Mouse (Mus musculus): ENCODE data around the gene St6gal1. TPM values are rescaled to one million over a fixed set of nuclear protein-coding genes. Genes with fewer than 3 reads are reported as not detected.

Gene St6gal1
- polyA plus RNA-seq, 2 experiments = 10.5 to 10.6 TPM

- Histone ChIP-seq H3K4me1 (replicated peaks; ENCODE audit: control insufficient read depth in 2 of 2, insufficient read depth in 2 of 2, low read length in 1 of 2) (peaks cover 0 to 3% of the 10 kb centered on the region in 2 experiments; a peak in 2 of 4 replicates), H3K36me3 (replicated peaks; ENCODE audit: control insufficient read depth, insufficient read depth, low read depth) (no peaks in the 10 kb centered on the region), H3K27me3 (ENCODE audit: control insufficient read depth, insufficient read depth, low read length) (no peaks in the 10 kb centered on the region), H3K27ac (no peak overlapping the region), H3K9me3 (ENCODE audit: control insufficient read depth, low read length) (no peaks in the 10 kb centered on the region), H3K4me2 (ENCODE audit: low read depth) (peak overlapping the region; percentile 8; the same call in 1 of the 2 replicates), H3K9ac (replicated peaks) (no peak overlapping the region), H3K4me3 (ENCODE audit: insufficient read depth in 1 of 2, low read depth in 2 of 2, low read length in 2 of 2) (no peak overlapping the region)
- no peak for TF ChIP-seq EP300 (IDR thresholded peaks at IDR 0.05; ENCODE audit: low read depth)
- TF ChIP-seq CTCF (IDR thresholded peaks at IDR 0.05; ENCODE audit: low read depth) = no peak
- DNase-seq (ENCODE audit: low read depth in 3 of 3, low spot score in 3 of 3) = no peak
- ATAC-seq (ENCODE audit: insufficient read depth) = no peak
- 63% methylated on average over 6 of the region's 6 CpGs for WGBS (ENCODE audit: insufficient replicate concordance)
These were observed 70.2 kb downstream of the St6gal1 start for GRCm38 (mm10) chr16:23294747-23295146.

- no peak overlapping the region for H3K4me2 ChIP-seq (ENCODE audit: low read depth)
- no peaks in the 10 kb centered on the region; a peak in 1 of 4 replicates for H3K4me1 ChIP-seq (replicated peaks; ENCODE audit: control insufficient read depth in 2 of 2, insufficient read depth in 2 of 2, low read length in 1 of 2)
- H3K36me3 ChIP-seq (replicated peaks; ENCODE audit: control insufficient read depth, insufficient read depth, low read depth) = no peaks in the 10 kb centered on the region
- no peak for DNase-seq (ENCODE audit: low read depth in 3 of 3, low spot score in 3 of 3)
- no peak for TF ChIP-seq EP300 (IDR thresholded peaks at IDR 0.05; ENCODE audit: low read depth)
- no peak for TF ChIP-seq CTCF (IDR thresholded peaks at IDR 0.05; ENCODE audit: low read depth)
- H3K9ac ChIP-seq (replicated peaks) = no peak overlapping the region
- no peak overlapping the region for H3K4me3 ChIP-seq (ENCODE audit: insufficient read depth in 1 of 2, low read depth in 2 of 2, low read length in 2 of 2)
- no peaks in the 10 kb centered on the region for H3K9me3 ChIP-seq (ENCODE audit: control insufficient read depth, low read length)
- ATAC-seq (ENCODE audit: insufficient read depth) = no peak
- H3K27ac ChIP-seq = no peak overlapping the region
- no peaks in the 10 kb centered on the region for H3K27me3 ChIP-seq (ENCODE audit: control insufficient read depth, insufficient read depth, low read length)
- WGBS (ENCODE audit: insufficient replicate concordance) = 66% methylated on average over 5 of the region's 5 CpGs
These were observed 71.2 kb downstream of the St6gal1 start for GRCm38 (mm10) chr16:23295720-23296119.

GRCm38 (mm10) chr16:23296721-23297120, 72.2 kb downstream of the St6gal1 start:
- DNase-seq (ENCODE audit: low read depth in 3 of 3, low spot score in 3 of 3) = no peak
- H3K27ac ChIP-seq = no peak overlapping the region

GRCm38 (mm10) chr16:23298441-23298840, 73.9 kb downstream of the St6gal1 start:
- no peaks in the 10 kb centered on the region for H3K27me3 ChIP-seq (ENCODE audit: control insufficient read depth, insufficient read depth, low read length)
- no peak overlapping the region for H3K27ac ChIP-seq
- no peak overlapping the region for H3K4me2 ChIP-seq (ENCODE audit: low read depth)
- ATAC-seq (ENCODE audit: insufficient read depth) (no peak), DNase-seq (ENCODE audit: low read depth in 3 of 3, low spot score in 3 of 3) (no peak)
- TF ChIP-seq CTCF (IDR thresholded peaks at IDR 0.05; ENCODE audit: low read depth) = no peak
- no peak for TF ChIP-seq EP300 (IDR thresholded peaks at IDR 0.05; ENCODE audit: low read depth)
- no peaks in the 10 kb centered on the region for H3K36me3 ChIP-seq (replicated peaks; ENCODE audit: control insufficient read depth, insufficient read depth, low read depth)
- H3K9me3 ChIP-seq (ENCODE audit: control insufficient read depth, low read length) = no peaks in the 10 kb centered on the region
- WGBS (ENCODE audit: insufficient replicate concordance) = 53% methylated on average over 3 of the region's 3 CpGs
- H3K4me3 ChIP-seq (ENCODE audit: insufficient read depth in 1 of 2, low read depth in 2 of 2, low read length in 2 of 2) = no peak overlapping the region
- H3K9ac ChIP-seq (replicated peaks) = no peak overlapping the region
- no peaks in the 10 kb centered on the region; a peak in 1 of 4 replicates for H3K4me1 ChIP-seq (replicated peaks; ENCODE audit: control insufficient read depth in 2 of 2, insufficient read depth in 2 of 2, low read length in 1 of 2)

More at GRCm38 (mm10) chr16:23296721-23297120, 72.2 kb downstream of the St6gal1 start:
- no peak overlapping the region for H3K4me2 ChIP-seq (ENCODE audit: low read depth)
- no peaks in the 10 kb centered on the region for H3K36me3 ChIP-seq (replicated peaks; ENCODE audit: control insufficient read depth, insufficient read depth, low read depth)
- H3K4me3 ChIP-seq (ENCODE audit: insufficient read depth in 1 of 2, low read depth in 2 of 2, low read length in 2 of 2) = no peak overlapping the region
- no peaks in the 10 kb centered on the region; a peak in 1 of 4 replicates for H3K4me1 ChIP-seq (replicated peaks; ENCODE audit: control insufficient read depth in 2 of 2, insufficient read depth in 2 of 2, low read length in 1 of 2)
- ATAC-seq (ENCODE audit: insufficient read depth) = no peak
- H3K9me3 ChIP-seq (ENCODE audit: control insufficient read depth, low read length) = no peaks in the 10 kb centered on the region
- H3K9ac ChIP-seq (replicated peaks) = no peak overlapping the region
- no peaks in the 10 kb centered on the region for H3K27me3 ChIP-seq (ENCODE audit: control insufficient read depth, insufficient read depth, low read length)
- no peak for TF ChIP-seq EP300 (IDR thresholded peaks at IDR 0.05; ENCODE audit: low read depth)
- no peak for TF ChIP-seq CTCF (IDR thresholded peaks at IDR 0.05; ENCODE audit: low read depth)
- 73% methylated on average over 3 of the region's 3 CpGs for WGBS (ENCODE audit: insufficient replicate concordance)

GRCm38 (mm10) chr16:23298911-23299310, 74.4 kb downstream of the St6gal1 start:
- ATAC-seq (ENCODE audit: insufficient read depth) = no peak
- Histone ChIP-seq H3K36me3 (replicated peaks; ENCODE audit: control insufficient read depth, insufficient read depth, low read depth) (no peaks in the 10 kb centered on the region), H3K27ac (no peak overlapping the region), H3K27me3 (ENCODE audit: control insufficient read depth, insufficient read depth, low read length) (no peaks in the 10 kb centered on the region), H3K4me1 (replicated peaks; ENCODE audit: control insufficient read depth in 2 of 2, insufficient read depth in 2 of 2, low read length in 1 of 2) (no peaks in the 10 kb centered on the region), H3K4me2 (ENCODE audit: low read depth) (no peak overlapping the region), H3K4me3 (ENCODE audit: insufficient read depth in 1 of 2, low read depth in 2 of 2, low read length in 2 of 2) (no peak overlapping the region), H3K9ac (replicated peaks) (no peak overlapping the region), H3K9me3 (ENCODE audit: control insufficient read depth, low read length) (no peaks in the 10 kb centered on the region)
- WGBS (ENCODE audit: insufficient replicate concordance) = 67% methylated on average over 3 of the region's 3 CpGs
- no peak for DNase-seq (ENCODE audit: low read depth in 3 of 3, low spot score in 3 of 3)
- TF ChIP-seq EP300 (IDR thresholded peaks at IDR 0.05; ENCODE audit: low read depth) = no peak
- no peak for TF ChIP-seq CTCF (IDR thresholded peaks at IDR 0.05; ENCODE audit: low read depth)
